Mouse (Mus musculus) hindbrain, embryonic 15.5 days (tissue): Measurements from ENCODE around the gene Tmem237. TPM values are rescaled to one million over a fixed set of nuclear protein-coding genes. Genes with fewer than 3 reads are reported as not detected.

Source experiments
- ATAC-seq: fragments of 200-750 bp; cut with Nextera tagmentation; 2 replicates; pipeline ENCODE4 v1.8.0; 2017; ENCODE audit warnings: low read depth, moderate number of reproducible peaks, moderate TSS enrichment; ENCODE audit not compliant: low FRiP score
- H3K27ac ChIP-seq: fragments of 300-500 bp; sonication (generic); replicated peaks from 2 replicates; pipeline ENCODE4 v1.5.1; 2015; ENCODE audit warnings: mild to moderate bottlenecking, inconsistent platforms
- H3K27me3 ChIP-seq: fragments of 300-500 bp; sonication (generic); 2 replicates; pipeline ENCODE4 v1.6.1; 2015; ENCODE audit warnings: control low read depth, inconsistent platforms
- H3K36me3 ChIP-seq: fragments of 300-500 bp; sonication (generic); 2 replicates; pipeline ENCODE4 v1.6.1; 2015; ENCODE audit warnings: control low read depth, inconsistent platforms
- H3K4me1 ChIP-seq: fragments of 300-500 bp; sonication (generic); replicated peaks from 2 replicates; pipeline ENCODE4 v1.6.1; 2015; ENCODE audit warnings: control low read depth, inconsistent platforms
- H3K4me2 ChIP-seq: fragments of 300-500 bp; sonication (generic); 2 replicates; pipeline ENCODE4 v1.6.1; 2015; ENCODE audit warnings: moderate library complexity, mild to moderate bottlenecking, inconsistent platforms
- H3K4me3 ChIP-seq: fragments of 300-500 bp; sonication (generic); 2 replicates; pipeline ENCODE4 v1.5.1; 2015; ENCODE audit warnings: mild to moderate bottlenecking, inconsistent platforms
- H3K9ac ChIP-seq: fragments of 300-500 bp; sonication (generic); 2 replicates; pipeline ENCODE4 v1.6.1; 2015; ENCODE audit warnings: inconsistent platforms
- H3K9me3 ChIP-seq: fragments of 300-500 bp; sonication (generic); 2 replicates; pipeline ENCODE4 v1.6.1; 2016; ENCODE audit warnings: control low read depth, inconsistent platforms
- WGBS: fragments of 180-500 bp; shearing (Covaris S2); methylation state at CpG from one replicate; pipeline ENCODE4 v1.1.7; 2015; 5-methylcytosine and 5-hydroxymethylcytosine counted together
- polyA plus RNA-seq: library from polyadenylated mRNA; unstranded; fragments of >200 nt; fragmentation: Nextera tagmentation; extraction: Ambion mirVana; gene quantifications from 2 replicates; pipeline ENCODE4 v1.2.1, GENCODE M21; 2015

Tmem237 gene
- polyA plus RNA-seq, 1 experiment from 2014 or later = 44.5 TPM

DNA sequence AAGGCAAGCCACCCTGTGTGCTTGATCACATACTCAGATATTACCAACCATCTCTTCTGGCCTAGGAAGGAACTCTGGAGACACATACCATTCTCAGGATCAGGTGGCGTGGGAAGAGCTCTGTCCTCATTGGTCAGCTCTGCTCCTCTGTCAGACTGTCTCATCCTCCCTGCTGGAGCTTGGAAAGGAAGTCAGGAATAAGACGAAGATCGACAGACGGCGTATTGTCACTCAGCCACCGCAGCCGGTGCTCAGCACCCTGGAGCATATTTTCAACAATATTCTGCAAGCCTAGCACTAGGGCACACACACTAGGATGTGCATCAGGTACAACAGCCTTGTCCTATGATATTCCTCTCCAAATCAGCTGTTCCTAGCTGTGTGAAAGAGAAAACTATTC is 38.3 kb upstream of the Tmem237 start:
- 89% methylated on average over 7 of the region's 7 CpGs for WGBS
- no peak overlapping the region for H3K27ac ChIP-seq
- H3K9me3 ChIP-seq = no peaks in the 10 kb centered on the region
- H3K4me3 ChIP-seq = no peak overlapping the region
- H3K27me3 ChIP-seq = no peaks in the 10 kb centered on the region
- H3K36me3 ChIP-seq = peaks cover 21% of the 10 kb centered on the region
- H3K9ac ChIP-seq = no peak overlapping the region
- ATAC-seq = no peak
- no peaks in the 10 kb centered on the region for H3K4me1 ChIP-seq
- H3K4me2 ChIP-seq = no peak overlapping the region

DNA sequence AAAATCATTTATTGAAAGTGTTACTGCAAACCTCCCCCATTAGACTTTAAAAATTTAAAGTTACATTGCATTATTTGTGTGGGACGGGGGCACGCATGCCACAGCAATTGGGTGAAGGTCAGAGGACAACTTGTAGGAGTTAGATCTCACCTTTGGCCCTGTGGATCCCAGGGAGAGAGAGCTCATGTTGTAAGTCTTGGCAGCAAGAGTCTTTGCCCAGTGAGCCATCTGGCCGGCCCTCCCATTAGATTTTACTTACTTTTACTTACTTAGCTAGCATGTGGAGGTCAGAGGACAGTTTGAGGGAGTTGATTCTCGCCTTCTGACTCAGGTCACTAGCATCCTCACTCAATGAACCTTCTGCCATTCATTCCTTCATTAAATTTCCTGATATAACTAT is 37.6 kb upstream of the Tmem237 start:
- H3K4me3 ChIP-seq = no peak overlapping the region
- peaks cover 14% of the 10 kb centered on the region for H3K36me3 ChIP-seq
- H3K4me1 ChIP-seq = no peaks in the 10 kb centered on the region
- H3K9ac ChIP-seq = no peak overlapping the region
- H3K27ac ChIP-seq = no peak overlapping the region
- ATAC-seq = no peak
- no peak overlapping the region for H3K4me2 ChIP-seq
- no peaks in the 10 kb centered on the region for H3K27me3 ChIP-seq
- H3K9me3 ChIP-seq = no peaks in the 10 kb centered on the region
- WGBS = 90% methylated on average over 4 of the region's 4 CpGs

DNA sequence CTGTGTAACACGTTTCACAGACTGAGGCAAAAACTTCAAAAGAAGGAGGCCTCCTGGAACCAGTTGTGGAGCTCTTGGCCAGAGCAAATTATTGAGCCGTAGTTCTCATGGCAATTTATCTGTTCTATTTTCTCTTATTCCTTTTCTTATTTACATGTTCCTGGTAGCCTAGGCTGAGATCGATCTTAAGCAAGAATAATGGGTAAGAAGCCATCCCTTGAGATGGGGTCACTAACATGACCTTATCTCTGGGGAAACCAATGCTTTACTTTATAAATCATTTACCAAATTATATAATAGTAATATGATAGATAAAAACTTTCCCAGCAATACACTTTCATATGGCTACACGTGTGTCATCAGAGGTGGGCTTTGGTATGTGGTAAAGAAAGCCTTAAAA is 32.1 kb upstream of the Tmem237 start:
- WGBS = 78% methylated on average over 4 of the region's 4 CpGs
- Histone ChIP-seq H3K4me2 (no peak overlapping the region), H3K4me3 (no peak overlapping the region), H3K27me3 (no peaks in the 10 kb centered on the region), H3K4me1 (no peaks in the 10 kb centered on the region), H3K36me3 (no peaks in the 10 kb centered on the region), H3K27ac (no peak overlapping the region), H3K9me3 (no peaks in the 10 kb centered on the region), H3K9ac (no peak overlapping the region)
- no peak for ATAC-seq

DNA sequence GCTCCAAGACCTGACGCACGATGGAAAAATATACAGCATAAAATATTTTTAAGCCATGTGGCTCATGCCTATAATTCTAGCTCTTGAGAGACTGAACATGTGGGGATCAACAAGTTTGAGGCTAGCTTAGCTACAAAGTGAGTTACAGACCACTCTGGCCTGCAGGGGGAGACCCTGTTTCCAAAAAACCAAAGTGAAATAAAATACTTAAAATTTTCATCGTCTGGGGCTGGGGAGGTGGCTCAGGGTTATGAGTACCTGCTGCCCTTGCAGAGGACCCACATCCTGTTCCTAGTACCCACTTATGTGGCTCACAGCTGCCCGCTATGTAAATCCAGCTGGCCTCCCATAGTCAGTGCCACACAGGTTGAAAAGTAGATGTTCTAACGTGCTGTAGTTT is 30.3 kb upstream of the Tmem237 start:
- Histone ChIP-seq H3K4me2 (no peak overlapping the region), H3K36me3 (no peaks in the 10 kb centered on the region), H3K4me1 (no peaks in the 10 kb centered on the region), H3K27me3 (no peaks in the 10 kb centered on the region), H3K4me3 (no peak overlapping the region), H3K27ac (no peak overlapping the region), H3K9me3 (no peaks in the 10 kb centered on the region), H3K9ac (no peak overlapping the region)
- 84% methylated on average over 5 of the region's 5 CpGs for WGBS
- no peak for ATAC-seq

DNA sequence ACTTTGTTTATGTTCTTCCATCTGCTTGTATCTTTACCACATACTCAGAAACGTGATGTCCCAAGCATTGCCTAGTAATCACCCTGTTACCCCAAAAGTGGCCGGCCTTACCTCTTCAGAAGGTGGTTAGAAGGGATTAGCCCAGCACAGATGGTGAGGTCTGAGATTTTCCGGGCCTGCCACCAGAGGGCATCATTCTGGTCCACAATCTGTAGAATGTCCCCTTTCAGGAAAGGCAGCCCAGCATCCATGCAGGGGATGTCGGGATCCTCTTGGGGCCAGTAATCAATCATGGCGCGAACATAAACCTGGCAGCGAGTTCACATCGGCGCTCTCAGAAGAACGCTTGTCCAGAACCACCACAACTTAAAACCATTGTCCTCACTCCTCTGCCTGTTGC is 24.3 kb upstream of the Tmem237 start:
- H3K4me3 ChIP-seq = no peak overlapping the region
- no peak overlapping the region for H3K9ac ChIP-seq
- WGBS = 79% methylated on average over 10 of the region's 10 CpGs
- no peaks in the 10 kb centered on the region for H3K4me1 ChIP-seq
- no peaks in the 10 kb centered on the region for H3K27me3 ChIP-seq
- H3K9me3 ChIP-seq = no peaks in the 10 kb centered on the region
- no peaks in the 10 kb centered on the region for H3K36me3 ChIP-seq
- no peak overlapping the region for H3K4me2 ChIP-seq
- H3K27ac ChIP-seq = no peak overlapping the region
- no peak for ATAC-seq

DNA sequence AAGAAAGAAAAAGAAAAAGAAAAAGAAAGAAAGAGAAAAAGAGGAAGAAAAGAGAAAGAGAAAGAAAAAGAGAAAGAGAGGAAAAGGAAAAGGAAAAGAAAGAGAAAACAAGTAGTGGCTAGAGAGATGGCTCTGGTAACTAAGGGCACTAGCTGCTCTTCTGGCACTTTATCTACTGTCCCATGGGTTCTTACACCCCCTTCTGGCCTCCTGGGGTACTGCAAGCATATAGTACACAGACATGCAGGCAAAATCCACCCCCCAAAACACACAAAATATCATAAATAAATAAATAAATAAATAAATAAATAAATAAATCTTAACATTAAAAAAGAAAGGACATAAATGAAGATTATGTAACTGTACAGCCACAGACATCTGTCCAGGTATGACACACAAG is 22.6 kb upstream of the Tmem237 start:
- H3K4me1 ChIP-seq = no peaks in the 10 kb centered on the region

DNA sequence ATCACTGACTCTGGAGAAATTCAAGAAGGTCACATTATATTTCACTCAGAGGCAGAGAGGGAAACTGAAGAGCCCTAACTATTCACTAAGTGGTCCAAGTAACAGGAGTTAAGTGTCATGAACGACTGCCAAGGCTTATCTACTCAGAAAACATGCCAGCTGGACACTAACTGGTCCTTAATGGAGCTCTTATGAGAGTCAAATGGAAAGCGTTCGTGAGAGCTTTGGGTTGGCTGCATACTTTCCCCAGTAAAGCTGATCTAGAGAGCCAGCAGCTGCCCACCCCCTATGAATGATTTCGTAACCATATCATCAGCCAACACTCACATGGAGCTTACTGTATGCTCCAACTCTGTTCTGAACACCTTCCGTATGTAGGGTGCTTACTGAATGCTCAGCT is 14.2 kb upstream of the Tmem237 start:
- no peaks in the 10 kb centered on the region for H3K36me3 ChIP-seq
- H3K4me2 ChIP-seq = no peak overlapping the region
- H3K9ac ChIP-seq = no peak overlapping the region
- no peak for ATAC-seq
- H3K4me1 ChIP-seq = no peaks in the 10 kb centered on the region
- no peaks in the 10 kb centered on the region for H3K27me3 ChIP-seq
- no peak overlapping the region for H3K4me3 ChIP-seq
- no peak overlapping the region for H3K27ac ChIP-seq
- WGBS = 85% methylated on average over 5 of the region's 5 CpGs
- H3K9me3 ChIP-seq = no peaks in the 10 kb centered on the region

More for the DNA sequence above, 22.6 kb upstream of the Tmem237 start:
- no peak overlapping the region for H3K4me3 ChIP-seq
- H3K9ac ChIP-seq = no peak overlapping the region
- H3K27ac ChIP-seq = no peak overlapping the region
- no peak overlapping the region for H3K4me2 ChIP-seq
- H3K27me3 ChIP-seq = no peaks in the 10 kb centered on the region
- no peaks in the 10 kb centered on the region for H3K36me3 ChIP-seq
- ATAC-seq = no peak
- no peaks in the 10 kb centered on the region for H3K9me3 ChIP-seq

DNA sequence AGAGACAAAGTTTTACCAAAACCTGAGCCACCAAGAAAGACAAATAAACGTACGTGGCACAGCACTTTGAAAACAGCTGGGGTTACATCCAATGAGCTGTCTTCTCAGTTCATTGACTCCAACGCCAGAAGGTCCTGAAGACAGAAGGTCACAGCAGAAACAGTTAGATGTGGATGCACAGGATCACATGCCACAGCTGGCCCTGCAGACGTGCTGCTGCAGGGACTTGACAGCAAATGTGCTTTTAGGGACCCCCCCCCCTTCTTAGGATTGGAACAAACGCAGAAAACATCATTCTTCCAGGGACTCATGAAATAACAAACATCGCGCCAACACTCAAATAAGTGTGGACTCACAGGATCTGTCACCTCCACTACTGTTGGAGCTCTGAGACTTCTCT is 8.7 kb upstream of the Tmem237 start:
- Histone ChIP-seq H3K9ac (no peak overlapping the region), H3K4me1 (no peaks in the 10 kb centered on the region), H3K4me2 (no peak overlapping the region), H3K4me3 (no peak overlapping the region), H3K27ac (no peak overlapping the region), H3K36me3 (no peaks in the 10 kb centered on the region), H3K27me3 (no peaks in the 10 kb centered on the region), H3K9me3 (no peaks in the 10 kb centered on the region)
- no peak for ATAC-seq
- 79% methylated on average over 7 of the region's 7 CpGs for WGBS

DNA sequence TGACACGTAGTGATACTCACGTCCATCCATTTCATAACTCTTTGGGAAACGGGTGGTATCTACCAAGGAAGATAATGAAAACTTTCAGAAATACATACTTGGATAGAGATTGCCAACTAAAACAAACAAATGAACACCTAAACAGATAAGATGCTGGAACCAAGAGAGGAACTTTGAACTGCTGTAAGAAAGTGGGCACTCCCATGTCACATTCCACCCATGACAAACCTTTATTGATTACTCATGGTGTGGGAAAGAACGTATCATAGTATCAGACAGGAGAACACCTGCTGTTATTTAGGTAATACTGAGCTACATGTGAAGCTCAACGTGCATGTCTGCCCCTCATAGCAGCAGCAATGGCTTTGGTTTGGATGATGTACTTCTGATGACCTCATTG is 5.3 kb upstream of the Tmem237 start:
- Histone ChIP-seq H3K4me1 (0 out of 2 replicates have a peak, but pooled peaks cover 6% of the 10 kb centered on the region), H3K4me2 (no peak overlapping the region), H3K27me3 (no peaks in the 10 kb centered on the region), H3K4me3 (no peak overlapping the region), H3K36me3 (no peaks in the 10 kb centered on the region), H3K9ac (no peak overlapping the region), H3K27ac (no peak overlapping the region), H3K9me3 (no peaks in the 10 kb centered on the region)
- no peak for ATAC-seq
- 77% methylated on average over 5 of the region's 5 CpGs for WGBS

DNA sequence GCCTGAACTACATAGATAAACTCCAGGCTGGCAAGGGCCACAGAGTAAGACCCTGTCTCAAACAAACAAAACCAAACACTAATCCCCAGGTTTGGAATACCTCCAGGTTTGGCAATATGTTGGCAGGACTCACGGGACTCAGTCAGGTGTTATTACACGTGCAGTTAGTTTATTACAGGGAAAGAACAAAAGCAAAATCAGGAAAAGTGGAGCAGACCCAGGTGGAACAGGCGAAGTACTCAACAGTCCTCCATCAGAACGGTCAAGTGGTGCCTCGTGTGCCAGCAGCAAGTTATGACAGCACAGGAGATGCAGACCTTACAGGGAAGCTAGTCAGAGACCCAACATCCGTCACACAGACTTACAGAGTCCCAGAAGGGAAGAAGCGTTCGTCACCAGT is 9.7 kb downstream of the Tmem237 start:
- H3K4me2 ChIP-seq = no peak overlapping the region
- H3K27me3 ChIP-seq = no peaks in the 10 kb centered on the region
- peaks cover 63% of the 10 kb centered on the region for H3K36me3 ChIP-seq
- H3K4me3 ChIP-seq = no peak overlapping the region
- H3K9ac ChIP-seq = no peak overlapping the region
- WGBS = 89% methylated on average over 8 of the region's 8 CpGs
- H3K9me3 ChIP-seq = no peaks in the 10 kb centered on the region
- no peak overlapping the region for H3K27ac ChIP-seq
- H3K4me1 ChIP-seq = no peaks in the 10 kb centered on the region
- no peak for ATAC-seq

DNA sequence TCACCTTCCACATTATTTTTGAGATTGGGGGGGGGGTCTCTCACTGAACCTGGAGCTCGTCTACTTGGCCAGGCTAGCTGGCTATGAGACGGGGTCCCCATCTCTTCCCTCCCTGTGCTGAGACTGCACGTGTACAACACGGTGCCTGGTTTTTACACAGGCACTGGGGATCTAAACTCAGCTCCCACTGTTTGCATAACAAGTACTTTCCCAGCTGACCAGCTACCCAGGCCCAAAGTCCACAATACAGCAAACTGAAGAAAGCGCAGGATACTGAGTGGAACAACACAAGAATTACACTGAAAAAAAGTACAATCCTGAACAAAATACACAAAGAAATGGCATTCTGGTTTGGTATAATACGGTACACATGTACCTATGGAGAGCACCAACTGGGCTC is 18.1 kb downstream of the Tmem237 start:
- 96% methylated on average over 6 of the region's 6 CpGs for WGBS
- ATAC-seq = no peak
- Histone ChIP-seq H3K36me3 (peaks cover 45% of the 10 kb centered on the region), H3K4me1 (no peaks in the 10 kb centered on the region), H3K27me3 (no peaks in the 10 kb centered on the region), H3K27ac (no peak overlapping the region), H3K9me3 (no peaks in the 10 kb centered on the region), H3K4me2 (no peak overlapping the region), H3K4me3 (no peak overlapping the region), H3K9ac (no peak overlapping the region)

DNA sequence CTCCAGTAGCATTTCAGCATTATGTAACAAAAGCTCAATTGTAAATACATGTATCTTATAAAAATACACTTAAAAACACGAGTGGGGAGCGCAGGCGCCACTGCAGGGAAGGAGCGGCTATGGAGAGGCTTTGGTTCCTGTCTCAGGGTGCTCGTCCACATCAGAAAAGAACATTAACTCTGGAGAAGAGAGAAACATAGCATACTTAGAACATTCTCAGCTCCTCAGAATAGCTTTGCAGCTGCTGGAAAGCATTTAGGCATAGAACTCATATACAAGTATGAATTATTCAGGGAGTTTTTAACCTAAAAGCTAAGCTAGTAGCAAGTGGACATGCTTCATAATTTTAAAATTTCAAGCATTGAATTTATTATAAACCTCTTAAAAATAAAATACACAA is 19.2 kb downstream of the Tmem237 start:
- H3K9me3 ChIP-seq = no peaks in the 10 kb centered on the region
- no peak overlapping the region for H3K4me2 ChIP-seq
- no peak overlapping the region for H3K4me3 ChIP-seq
- peaks cover 37% of the 10 kb centered on the region for H3K36me3 ChIP-seq
- 91% methylated on average over 5 of the region's 5 CpGs for WGBS
- H3K4me1 ChIP-seq = no peaks in the 10 kb centered on the region
- H3K27ac ChIP-seq = no peak overlapping the region
- H3K9ac ChIP-seq = no peak overlapping the region
- H3K27me3 ChIP-seq = no peaks in the 10 kb centered on the region
- no peak for ATAC-seq

DNA sequence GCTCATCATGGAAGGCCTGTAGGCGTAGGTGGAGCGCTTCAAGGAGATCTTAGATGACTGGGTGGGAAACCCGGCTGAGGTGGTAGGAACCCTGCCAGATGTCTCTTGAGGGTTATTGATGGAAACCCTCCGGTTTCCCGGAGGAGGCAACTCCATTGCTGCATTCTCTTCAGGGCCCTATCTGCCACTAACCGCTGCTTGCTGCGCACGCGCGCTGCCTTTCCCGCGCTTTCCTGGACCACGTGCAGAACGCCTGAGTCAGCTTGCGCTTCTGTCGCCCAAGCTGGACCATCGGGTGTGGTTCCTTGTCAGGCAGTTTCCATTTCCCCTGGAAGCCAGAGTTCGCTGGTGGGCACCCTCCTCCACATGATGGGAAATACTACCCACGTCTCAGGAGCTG is 25.5 kb downstream of the Tmem237 start, which contains the start of gene C2cd6:
TSS of gene C2cd6 (minus strand) at position 196 of the 400 bp plus-strand sequence.
- WGBS = 95% methylated on average over 19 of the region's 19 CpGs
- no peaks in the 10 kb centered on the region for H3K9me3 ChIP-seq
- no peak for ATAC-seq
- peaks cover 10% of the 10 kb centered on the region for H3K36me3 ChIP-seq
- H3K9ac ChIP-seq = no peak within 1 kb of the TSS
- no peak within 1 kb of the TSS for H3K4me2 ChIP-seq
- no peak within 1 kb of the TSS for H3K4me3 ChIP-seq
- H3K27me3 ChIP-seq = no peaks in the 10 kb centered on the region
- no peak within 1 kb of the TSS for H3K27ac ChIP-seq
- H3K4me1 ChIP-seq = no peaks in the 10 kb centered on the region
